Mouse (Mus musculus) central nervous system, embryonic 14 days (tissue): ENCODE measurements around the gene Rnase12. TPM values are rescaled to one million over a fixed set of nuclear protein-coding genes. Genes with fewer than 3 reads are reported as not detected.

ENCODE experiments used
- polyA plus RNA-seq: library from polyadenylated mRNA; depleted of rRNA; stranded (reverse); fragments of >200 nt; gene quantifications from 2 replicates; pipeline ENCODE4 v1.2.3, GENCODE M21; 2012; rRNA removed

Rnase12 gene
- polyA plus RNA-seq: not detected in 2 replicates

DNA sequence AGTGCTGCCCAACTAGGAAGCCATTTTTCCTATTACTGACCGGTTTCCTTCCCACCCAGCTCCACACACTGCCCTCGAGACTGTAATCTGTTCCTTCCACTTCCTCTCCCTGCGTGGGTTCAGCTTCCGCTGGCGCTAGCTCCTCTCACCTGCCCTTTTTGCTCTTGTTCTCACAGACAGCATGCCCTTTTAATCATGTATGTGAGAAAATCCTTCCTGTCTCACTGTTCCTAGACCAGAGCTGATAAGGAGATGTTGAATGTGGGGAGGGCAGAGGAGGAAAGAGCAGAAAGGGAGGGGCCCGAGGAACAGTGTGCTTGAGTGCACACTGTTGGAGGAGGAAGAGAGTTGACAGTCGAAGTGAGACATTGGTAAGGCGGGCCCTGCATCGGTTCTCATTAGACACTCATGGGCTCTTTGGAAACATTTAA lies at the start of gene Rnase12:
Gene Rnase12 (minus strand): TSS at position 261 of the 431 bp plus-strand sequence.

DNA sequence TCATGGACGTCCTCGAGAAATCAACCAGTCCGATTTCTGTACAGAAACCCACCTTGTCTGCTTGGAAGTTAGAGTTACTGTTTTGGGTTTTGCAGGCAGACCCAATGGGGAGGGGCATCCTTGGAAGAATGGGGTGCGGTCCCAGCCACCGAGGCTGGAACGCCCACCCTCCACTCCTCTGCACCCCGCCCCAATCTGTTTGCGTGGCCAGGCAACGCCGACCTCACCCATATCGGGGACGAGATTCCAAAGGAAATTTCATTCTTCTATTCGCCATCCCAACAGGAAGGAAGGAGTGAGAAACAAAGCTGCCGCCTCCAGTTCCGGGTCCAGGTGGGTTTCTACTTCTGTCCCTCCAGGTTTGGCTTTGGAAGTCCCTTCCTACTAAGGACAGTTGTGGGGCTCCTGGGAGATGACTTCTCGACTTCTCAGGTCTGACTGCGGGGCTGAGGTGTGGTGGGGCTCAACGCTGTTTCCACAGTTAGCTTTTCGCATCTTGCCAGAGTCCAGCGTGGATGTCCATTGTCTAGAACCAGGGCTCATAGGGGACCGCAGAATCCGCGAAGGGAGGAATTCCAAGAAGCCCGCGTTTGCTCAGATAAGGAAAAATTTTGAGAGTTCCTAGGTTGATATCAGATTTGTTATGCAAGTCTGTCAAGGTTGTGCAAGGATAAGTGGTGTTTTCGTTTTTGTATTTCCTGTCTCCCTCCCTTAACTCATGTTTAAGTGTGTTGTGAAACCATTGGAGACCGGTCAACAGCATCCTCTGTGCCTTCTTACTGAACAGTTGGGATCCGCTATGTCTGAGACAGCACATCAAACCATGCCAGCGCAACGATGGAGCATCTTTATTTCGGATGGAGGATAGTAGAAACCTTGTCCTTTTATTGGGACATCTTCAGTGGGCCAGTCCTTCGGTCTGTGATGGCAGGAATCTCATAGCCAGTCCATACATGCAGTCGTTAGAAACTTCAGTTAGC lies 33.8 kb upstream of the Rnase12 start, which contains the start of the genes Rnase4 and Ang:
Gene Rnase4 (plus strand): TSS at position 157 of the 980 bp plus-strand sequence.
Gene Ang (plus strand): TSS at position 230 of the 980 bp plus-strand sequence.

DNA sequence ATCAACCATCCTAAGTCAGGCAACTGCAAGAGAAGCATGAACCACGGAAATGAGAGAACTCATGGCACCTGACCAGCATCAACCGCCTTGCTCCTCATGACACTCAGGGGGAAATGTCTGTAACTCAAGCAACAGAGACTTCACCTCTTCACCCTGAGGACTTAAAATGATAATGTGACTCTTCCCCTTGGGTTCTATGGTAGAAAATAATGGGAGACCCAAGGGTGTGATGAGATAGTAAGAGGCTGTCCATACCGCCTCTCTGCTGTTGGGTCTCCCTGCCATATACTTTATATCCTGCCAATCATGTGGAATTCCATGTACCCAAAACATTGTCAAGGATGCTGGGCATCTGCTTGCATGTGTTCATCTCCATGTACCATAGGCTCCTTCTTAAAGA lies 16.9 kb upstream of the Rnase12 start, which contains the start of gene Olfr750:
Gene Olfr750 (minus strand): TSS at position 101 of the 400 bp plus-strand sequence.

DNA sequence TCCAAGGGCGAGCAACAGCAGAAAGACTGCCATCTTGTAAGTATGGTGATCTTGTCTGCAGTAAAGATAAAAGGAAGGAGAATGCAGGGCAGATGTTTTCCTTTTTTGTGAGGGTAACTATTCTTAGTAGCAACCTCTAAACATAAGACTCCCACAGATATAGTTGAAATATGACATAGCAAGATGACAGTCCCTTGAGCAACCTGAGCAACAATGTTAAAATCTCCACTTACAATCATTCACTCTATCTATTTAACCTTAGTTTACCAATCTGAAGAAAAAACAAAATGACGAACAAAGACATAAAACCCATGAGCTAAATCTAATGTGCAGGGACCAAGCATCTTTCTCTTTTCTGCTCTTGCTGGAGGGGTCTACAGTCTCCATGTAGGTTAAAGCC lies 7.4 kb downstream of the Rnase12 start, which contains the start of gene Rnase11:
Gene Rnase11 (minus strand): TSS at position 101 of the 400 bp plus-strand sequence.

DNA sequence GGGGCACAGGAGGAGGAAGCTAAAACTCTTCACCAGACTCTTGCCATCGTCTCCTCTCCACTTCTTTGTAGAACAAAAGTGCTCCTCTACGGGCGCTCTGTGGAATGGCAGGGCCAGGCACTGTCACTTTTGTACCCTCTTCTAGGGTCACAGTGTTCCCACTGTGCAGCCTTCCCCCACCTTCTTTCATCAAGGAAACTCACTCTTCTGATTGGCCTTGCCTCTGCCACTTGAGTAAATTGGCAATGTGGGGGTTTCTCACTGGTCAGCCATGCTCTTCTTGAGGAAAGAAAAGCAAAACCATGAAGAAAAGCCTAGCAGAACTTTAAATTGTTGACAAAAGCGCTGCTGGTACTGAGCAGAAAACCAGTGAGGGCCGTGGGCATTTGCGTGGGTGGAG lies 15.7 kb downstream of the Rnase12 start, which contains the start of gene Rnase9:
Gene Rnase9 (minus strand): TSS at position 101 of the 400 bp plus-strand sequence.

DNA sequence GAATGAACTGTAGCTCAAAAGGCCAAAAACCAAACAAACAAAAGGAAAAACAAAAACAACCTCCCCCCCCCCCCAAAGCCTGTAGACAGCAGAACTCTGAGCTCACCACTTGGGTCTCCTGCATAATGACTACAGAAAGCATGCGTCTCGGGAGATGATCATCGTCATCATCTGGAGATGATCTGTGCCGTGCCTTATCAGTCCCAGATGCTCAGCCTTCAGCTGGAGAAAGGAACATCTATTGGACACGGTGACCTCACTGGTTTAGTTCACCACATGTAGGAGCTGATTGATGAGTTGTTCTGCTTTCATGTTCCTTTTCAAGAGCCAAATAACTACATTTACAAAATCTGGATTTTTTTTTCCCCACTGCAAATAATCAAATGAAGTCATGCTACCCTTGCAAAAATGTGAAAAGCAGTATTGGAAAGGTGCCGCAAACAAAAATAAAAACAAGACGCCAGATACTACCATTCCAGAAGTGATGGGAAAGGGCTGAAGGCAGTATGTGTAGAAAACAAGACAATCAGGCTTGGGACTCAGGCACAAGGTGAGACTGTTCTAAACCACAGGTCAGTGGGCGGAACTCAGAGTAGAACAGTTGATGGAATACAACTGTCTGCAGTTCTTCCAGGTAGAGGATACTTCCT lies 50.2 kb downstream of the Rnase12 start, which contains the start of gene Rnase10:
Gene Rnase10 (plus strand): TSS at position 600 of the 650 bp plus-strand sequence.

Other genes with a start within 250 kb of the Rnase12 start
- gene Ccnb1ip1, start 249.9 kb downstream of the Rnase12 start, polyA plus RNA-seq: 0.04 and 0.08 TPM in 2 replicates
- 81.9 and 85.9 TPM in 2 replicates for gene Parp2, start 249.8 kb downstream of the Rnase12 start, polyA plus RNA-seq
- gene Tep1, start 187.1 kb downstream of the Rnase12 start, polyA plus RNA-seq: 4.2 and 6.1 TPM in 2 replicates
- gene Klhl33, start 160.2 kb downstream of the Rnase12 start, polyA plus RNA-seq: 0.79 and 1.2 TPM in 2 replicates
- 122 and 139 TPM in 2 replicates for gene Osgep, start 132.8 kb downstream of the Rnase12 start, polyA plus RNA-seq
- gene Apex1, start 132.7 kb downstream of the Rnase12 start, polyA plus RNA-seq: 167 and 214 TPM in 2 replicates
- gene Pip4p1, start 126.8 kb downstream of the Rnase12 start, polyA plus RNA-seq: 129 and 137 TPM in 2 replicates
- gene Pnp, start 126.6 kb downstream of the Rnase12 start, polyA plus RNA-seq: 22.1 and 24.5 TPM in 2 replicates
- gene Gm49342, start 113.1 kb downstream of the Rnase12 start, polyA plus RNA-seq: 28.5 and 35.7 TPM in 2 replicates
- 0.23 and 0.28 TPM in 2 replicates for gene Pnp2, start 101.7 kb downstream of the Rnase12 start, polyA plus RNA-seq
- 0.04 TPM in 1 of 2 replicates, not detected in the other for gene Rnase10, start 49.9 kb downstream of the Rnase12 start, polyA plus RNA-seq
- gene Rnase9, start 15.8 kb downstream of the Rnase12 start, polyA plus RNA-seq: not detected in 2 replicates
- not detected in 2 replicates for gene Rnase11, start 7.5 kb downstream of the Rnase12 start, polyA plus RNA-seq
- gene Olfr750, start 16.8 kb upstream of the Rnase12 start, polyA plus RNA-seq: not detected in 2 replicates
- gene Rnase4, start 33.4 kb upstream of the Rnase12 start, polyA plus RNA-seq: 14.3 and 24.3 TPM in 2 replicates
- 4.3 and 6.9 TPM in 2 replicates for gene Ang, start 33.5 kb upstream of the Rnase12 start, polyA plus RNA-seq
- gene Eddm3b, start 56.8 kb upstream of the Rnase12 start, polyA plus RNA-seq: not detected in 2 replicates
- 0.35 and 0.66 TPM in 2 replicates for gene Rnase6, start 66.2 kb upstream of the Rnase12 start, polyA plus RNA-seq
- gene Rnase1, start 89.1 kb upstream of the Rnase12 start, polyA plus RNA-seq: 0.25 and 0.31 TPM in 2 replicates
- not detected in 2 replicates for gene Rnase2b, start 104.6 kb upstream of the Rnase12 start, polyA plus RNA-seq
- gene Ang2, start 141.5 kb upstream of the Rnase12 start, polyA plus RNA-seq: not detected in 2 replicates
- gene Ear14, start 145.7 kb upstream of the Rnase12 start, polyA plus RNA-seq: not detected in 2 replicates
- gene Rnase2a, start 198.5 kb upstream of the Rnase12 start, polyA plus RNA-seq: not detected in 2 replicates